Mouse (Mus musculus) heart, adult 18-20 months (tissue): ENCODE measurements at regions not wholly inside any gene's neighbourhood (a gene's known extent, or its start where the extent isn't known, plus 50 kb on each side); places are given as distances from the start of the nearest gene placed in this dataset.

Experiments used
- DNase-seq, 2 experiments: peaks; one replicate each; pipeline ENCODE4 v3.0.0; 2021 to 2022; ENCODE audit warnings: mixed read lengths in 1 of 2

DNA sequence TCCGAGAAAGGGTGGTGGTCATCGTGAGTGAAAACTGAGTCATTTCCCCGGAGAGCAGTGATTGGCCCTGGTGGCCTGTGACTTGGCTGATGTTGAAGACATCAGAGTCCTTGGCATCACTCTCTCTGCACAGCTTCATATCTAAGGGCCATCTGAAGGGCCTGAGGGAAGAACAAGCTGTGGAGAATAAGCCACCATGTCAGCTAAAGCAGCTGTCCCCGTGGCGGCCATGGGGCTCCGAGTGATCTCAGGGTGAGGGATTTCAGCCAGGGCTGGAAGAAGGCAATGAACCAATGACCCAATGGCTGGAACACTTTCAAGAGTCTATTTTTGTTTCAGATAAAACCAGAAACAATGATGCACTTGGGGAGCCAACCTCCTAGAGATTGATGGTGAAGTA, 62.2 kb downstream of the Ttc32 start:
- peak; percentile 84 to 88 for DNase-seq

DNA sequence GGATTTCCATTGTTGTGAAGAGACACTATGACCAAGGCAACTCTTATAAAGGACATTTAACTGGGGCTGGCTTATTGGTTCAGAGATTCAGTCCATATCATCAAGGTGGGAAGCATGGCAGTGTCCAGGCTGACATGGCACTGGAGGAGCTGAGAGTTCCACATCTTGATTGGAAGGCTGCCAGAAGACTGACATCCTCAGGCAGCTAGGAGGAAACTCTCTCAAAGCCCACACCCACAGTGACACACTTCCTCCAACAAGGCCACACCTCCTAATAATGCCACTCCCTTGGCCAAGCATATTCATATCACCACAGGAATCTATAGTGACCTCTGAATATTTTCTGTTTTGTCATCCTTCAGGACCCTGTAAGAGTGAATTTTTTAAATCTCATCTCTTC, 65.3 kb downstream of the Ttc32 start:
- DNase-seq: no peak

- peak; percentile 60 to 64 for DNase-seq
These were observed 76.6 kb downstream of the Ttc32 start for GRCm38 (mm10) chr12:9106416-9106815.

- DNase-seq: no peak
These were observed 80.0 kb downstream of the Ttc32 start for GRCm38 (mm10) chr12:9109806-9110205.

DNA sequence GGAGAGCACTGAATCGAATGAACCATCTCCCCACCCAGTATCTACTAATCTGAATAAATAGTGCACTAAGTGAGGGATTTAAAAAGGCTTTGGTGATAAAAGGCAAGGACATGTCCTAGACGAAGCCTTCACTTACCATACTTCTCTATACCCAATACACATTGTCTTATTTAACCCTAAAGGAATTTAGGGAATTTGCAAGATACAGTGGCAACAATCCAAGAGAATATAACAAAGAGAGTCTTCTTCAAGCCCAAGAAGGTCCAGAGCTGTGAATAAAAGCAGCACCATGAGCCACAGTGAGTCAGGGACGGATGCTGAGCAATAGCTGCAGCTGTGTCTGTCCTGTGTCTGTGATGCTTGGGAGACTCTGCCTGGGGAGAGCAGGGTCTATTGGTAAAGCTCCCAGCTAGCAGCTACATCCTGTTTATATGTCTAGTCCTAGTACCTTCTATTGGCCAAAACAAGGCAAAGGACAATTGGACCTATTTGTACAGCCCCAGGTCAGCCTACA, 82.4 kb downstream of the Ttc32 start:
- DNase-seq: no peak

GRCm38 (mm10) chr12:9113652-9114051, 83.9 kb downstream of the Ttc32 start:
- peak; percentile 87 to 92 for DNase-seq

- peak; percentile 71 to 79 for DNase-seq
These were observed 84.3 kb downstream of the Ttc32 start for GRCm38 (mm10) chr12:9114061-9114460.

- no peak for DNase-seq
These were observed 88.8 kb downstream of the Ttc32 start for GRCm38 (mm10) chr12:9118576-9118975.

- peak in 1 of 2 experiments; percentile 17 for DNase-seq
These were observed 98.2 kb downstream of the Ttc32 start for GRCm38 (mm10) chr12:9127931-9128550.

GRCm38 (mm10) chr12:9128581-9129275, 98.9 kb downstream of the Ttc32 start:
- peak; percentile 46 to 58 for DNase-seq

DNA sequence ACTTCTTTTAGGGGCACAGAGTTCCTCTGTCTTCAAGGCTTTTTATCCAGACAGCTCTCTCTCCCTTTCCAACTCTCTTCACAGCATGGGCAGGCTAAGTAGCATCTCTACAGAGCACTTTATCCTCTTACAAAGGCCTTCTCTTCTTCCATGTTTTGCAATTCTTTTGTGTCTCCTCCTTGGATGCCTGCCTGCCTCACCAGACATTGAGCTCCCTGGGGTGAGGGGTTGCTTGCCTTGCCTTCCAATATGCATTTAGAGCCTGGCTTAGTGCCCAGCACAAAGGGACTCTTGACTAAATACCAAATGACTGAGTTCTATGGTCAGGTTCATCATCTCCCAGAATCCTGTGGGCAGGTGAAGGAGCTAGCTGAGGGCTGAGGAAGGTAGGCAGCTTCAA, 102.8 kb downstream of the Ttc32 start:
- DNase-seq: no peak

GRCm38 (mm10) chr12:9133890-9134870, 104.4 kb downstream of the Ttc32 start:
- DNase-seq: peak in 1 of 2 experiments; percentile 17

DNA sequence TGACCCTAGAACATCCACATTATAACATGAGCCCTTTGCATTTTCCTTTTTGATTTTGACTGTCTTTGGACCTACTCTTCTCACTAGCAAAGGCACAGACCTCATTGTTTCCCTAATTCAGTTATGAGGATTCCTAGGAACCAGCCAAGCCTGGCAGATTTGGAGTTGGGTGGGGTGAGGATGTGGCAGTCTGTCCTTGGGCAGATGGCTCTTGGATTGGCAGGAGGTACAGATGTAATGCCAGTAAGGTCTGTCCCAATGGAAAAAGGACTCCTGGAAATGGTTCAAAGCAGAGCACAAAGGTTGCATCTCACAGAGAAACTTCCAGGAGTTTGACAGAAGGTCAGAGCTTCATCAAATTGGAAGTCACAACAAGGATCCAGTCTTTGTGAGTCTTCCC, 121.2 kb downstream of the Ttc32 start:
- no peak for DNase-seq

- DNase-seq: no peak
These were observed 121.6 kb downstream of the Ttc32 start for GRCm38 (mm10) chr12:9151426-9151825.

- no peak for DNase-seq
These were observed 124.7 kb downstream of the Ttc32 start for GRCm38 (mm10) chr12:9154491-9154890.

GRCm38 (mm10) chr12:9156794-9157193, 127.0 kb downstream of the Ttc32 start:
- no peak for DNase-seq

GRCm38 (mm10) chr12:9158751-9159150, 129.0 kb downstream of the Ttc32 start:
- DNase-seq: peak in 1 of 2 experiments; percentile 7

GRCm38 (mm10) chr12:9165367-9165940, 135.7 kb downstream of the Ttc32 start:
- DNase-seq: peak; percentile 16 to 27

GRCm38 (mm10) chr12:9166218-9166908, 136.6 kb downstream of the Ttc32 start:
- peak; percentile 20 to 52 for DNase-seq

- DNase-seq: no peak
These were observed 139.2 kb downstream of the Ttc32 start for GRCm38 (mm10) chr12:9169008-9169407.

- no peak for DNase-seq
These were observed 143.9 kb downstream of the Ttc32 start for GRCm38 (mm10) chr12:9173680-9174079.
